Mouse (Mus musculus): ENCODE measurements around the gene Melk. TPM values are rescaled to one million over a fixed set of nuclear protein-coding genes. Genes with fewer than 3 reads are reported as not detected.

The Melk gene
- polyA plus RNA-seq (2014; fragmentation: Nextera tagmentation; extraction: Ambion mirVana), result 5.7 and 7.7 TPM in 2 replicates

- peak within 1 kb of the TSS; percentile 61 for H3K4me3 ChIP-seq (replicated peaks; ENCODE audit: low read length)
- H3K9ac ChIP-seq, result peak within 1 kb of the TSS; percentile 59
- no peaks in the 10 kb centered on the region for H3K9me3 ChIP-seq (ENCODE audit: control insufficient read depth, low read length)
- 0 out of 2 replicates have a peak, but pooled peaks cover 4% of the 10 kb centered on the region for H3K4me1 ChIP-seq (replicated peaks; ENCODE audit: control insufficient read depth, insufficient read depth, low read length)
- 0 out of 2 replicates have a peak within 1 kb of the TSS, but pooled peaks have one; percentile 9 for H3K27ac ChIP-seq
- ATAC-seq (ENCODE audit: low FRiP score), result peak; percentile 74; the same call in 1 of the 2 replicates
- under 1% methylated on average over 41 of the region's 41 CpGs for whole genome bisulfite sequencing
- H3K36me3 ChIP-seq (replicated peaks; ENCODE audit: control insufficient read depth, insufficient read depth), result no peaks in the 10 kb centered on the region
- H3K27me3 ChIP-seq (ENCODE audit: control insufficient read depth, insufficient read depth, low read length), result no peaks in the 10 kb centered on the region
- DNase-seq (ENCODE audit: low spot score), result peak; percentile 80
- H3K4me2 ChIP-seq (replicated peaks), result peak within 1 kb of the TSS; percentile 77
These were observed at the start of gene Melk for GRCm38 (mm10) chr4:44300781-44301750. TSS of gene Melk (plus strand) at chr4:44300876.

- no peaks in the 10 kb centered on the region for H3K9me3 ChIP-seq (ENCODE audit: control insufficient read depth, low read length)
- H3K9ac ChIP-seq, result no peak overlapping the region
- no peaks in the 10 kb centered on the region for H3K36me3 ChIP-seq (replicated peaks; ENCODE audit: control insufficient read depth, insufficient read depth)
- H3K4me2 ChIP-seq (replicated peaks), result no peak overlapping the region
- ATAC-seq (ENCODE audit: low FRiP score) (no peak), DNase-seq (ENCODE audit: low spot score) (no peak)
- peaks cover 14% of the 10 kb centered on the region for H3K4me1 ChIP-seq (replicated peaks; ENCODE audit: control insufficient read depth, insufficient read depth, low read length)
- 87% methylated on average over 5 of the region's 5 CpGs for WGBS
- H3K27ac ChIP-seq, result no peak overlapping the region
- no peaks in the 10 kb centered on the region for H3K27me3 ChIP-seq (ENCODE audit: control insufficient read depth, insufficient read depth, low read length)
- H3K4me3 ChIP-seq (replicated peaks; ENCODE audit: low read length), result no peak overlapping the region
These were observed 49.2 kb upstream of the Melk start for GRCm38 (mm10) chr4:44251521-44251920.

- H3K4me3 ChIP-seq (replicated peaks; ENCODE audit: low read length), result no peak overlapping the region
- no peaks in the 10 kb centered on the region for H3K27me3 ChIP-seq (ENCODE audit: control insufficient read depth, insufficient read depth, low read length)
- no peak overlapping the region for H3K27ac ChIP-seq
- peak overlapping the region; percentile 5; the same call in 1 of the 2 replicates for H3K4me2 ChIP-seq (replicated peaks)
- no peaks in the 10 kb centered on the region for H3K36me3 ChIP-seq (replicated peaks; ENCODE audit: control insufficient read depth, insufficient read depth)
- peaks cover 12% of the 10 kb centered on the region for H3K4me1 ChIP-seq (replicated peaks; ENCODE audit: control insufficient read depth, insufficient read depth, low read length)
- H3K9ac ChIP-seq, result no peak overlapping the region
- H3K9me3 ChIP-seq (ENCODE audit: control insufficient read depth, low read length), result no peaks in the 10 kb centered on the region
- ATAC-seq (ENCODE audit: low FRiP score), result no peak
- 9% methylated on average over 13 of the region's 13 CpGs for WGBS
- DNase-seq (ENCODE audit: low spot score), result no peak
These were observed 48.4 kb upstream of the Melk start for GRCm38 (mm10) chr4:44251966-44252916.

- Histone ChIP-seq H3K27ac (no peak overlapping the region), H3K36me3 (replicated peaks; ENCODE audit: control insufficient read depth, insufficient read depth) (no peaks in the 10 kb centered on the region), H3K9me3 (ENCODE audit: control insufficient read depth, low read length) (no peaks in the 10 kb centered on the region), H3K4me1 (replicated peaks; ENCODE audit: control insufficient read depth, insufficient read depth, low read length) (peaks cover 4% of the 10 kb centered on the region), H3K4me3 (replicated peaks; ENCODE audit: low read length) (no peak overlapping the region), H3K9ac (no peak overlapping the region), H3K27me3 (ENCODE audit: control insufficient read depth, insufficient read depth, low read length) (no peaks in the 10 kb centered on the region), H3K4me2 (replicated peaks) (peak overlapping the region; percentile 5; the same call in 1 of the 2 replicates)
- ATAC-seq (ENCODE audit: low FRiP score) (no peak), DNase-seq (ENCODE audit: low spot score) (no peak)
- WGBS, result 15% methylated on average over 6 of the region's 6 CpGs
These were observed 47.5 kb upstream of the Melk start for GRCm38 (mm10) chr4:44253191-44253590.

- H3K4me3 ChIP-seq (replicated peaks; ENCODE audit: low read length), result no peak overlapping the region
- no peaks in the 10 kb centered on the region for H3K27me3 ChIP-seq (ENCODE audit: control insufficient read depth, insufficient read depth, low read length)
- peaks cover 4% of the 10 kb centered on the region for H3K4me1 ChIP-seq (replicated peaks; ENCODE audit: control insufficient read depth, insufficient read depth, low read length)
- no peak overlapping the region for H3K4me2 ChIP-seq (replicated peaks)
- no peaks in the 10 kb centered on the region for H3K9me3 ChIP-seq (ENCODE audit: control insufficient read depth, low read length)
- no peak overlapping the region for H3K27ac ChIP-seq
- ATAC-seq (ENCODE audit: low FRiP score) (no peak), DNase-seq (ENCODE audit: low spot score) (no peak)
- no peaks in the 10 kb centered on the region for H3K36me3 ChIP-seq (replicated peaks; ENCODE audit: control insufficient read depth, insufficient read depth)
- 82% methylated on average over 5 of the region's 5 CpGs for WGBS
- H3K9ac ChIP-seq, result no peak overlapping the region
These were observed 46.1 kb upstream of the Melk start for GRCm38 (mm10) chr4:44254579-44254978.

GRCm38 (mm10) chr4:44259126-44259525 is 41.5 kb upstream of the Melk start:
- no peak for ATAC-seq (ENCODE audit: low FRiP score)
- no peak overlapping the region for H3K27ac ChIP-seq
- no peak overlapping the region for H3K4me3 ChIP-seq (replicated peaks; ENCODE audit: low read length)
- WGBS, result 71% methylated on average over 4 of the region's 4 CpGs
- DNase-seq (ENCODE audit: low spot score), result no peak
- H3K4me1 ChIP-seq (replicated peaks; ENCODE audit: control insufficient read depth, insufficient read depth, low read length), result no peaks in the 10 kb centered on the region
- H3K27me3 ChIP-seq (ENCODE audit: control insufficient read depth, insufficient read depth, low read length), result no peaks in the 10 kb centered on the region
- H3K4me2 ChIP-seq (replicated peaks), result no peak overlapping the region
- H3K9me3 ChIP-seq (ENCODE audit: control insufficient read depth, low read length), result no peaks in the 10 kb centered on the region
- H3K9ac ChIP-seq, result no peak overlapping the region
- H3K36me3 ChIP-seq (replicated peaks; ENCODE audit: control insufficient read depth, insufficient read depth), result no peaks in the 10 kb centered on the region

- no peaks in the 10 kb centered on the region for H3K4me1 ChIP-seq (replicated peaks; ENCODE audit: control insufficient read depth, insufficient read depth, low read length)
- H3K27ac ChIP-seq, result no peak overlapping the region
- DNase-seq (ENCODE audit: low spot score) (peak; percentile 49), ATAC-seq (ENCODE audit: low FRiP score) (no peak)
- no peaks in the 10 kb centered on the region for H3K9me3 ChIP-seq (ENCODE audit: control insufficient read depth, low read length)
- WGBS, result 4% methylated on average over 10 of the region's 10 CpGs
- H3K27me3 ChIP-seq (ENCODE audit: control insufficient read depth, insufficient read depth, low read length), result no peaks in the 10 kb centered on the region
- H3K4me3 ChIP-seq (replicated peaks; ENCODE audit: low read length), result no peak overlapping the region
- H3K36me3 ChIP-seq (replicated peaks; ENCODE audit: control insufficient read depth, insufficient read depth), result no peaks in the 10 kb centered on the region
- no peak overlapping the region for H3K9ac ChIP-seq
- H3K4me2 ChIP-seq (replicated peaks), result no peak overlapping the region
These were observed 40.4 kb upstream of the Melk start for GRCm38 (mm10) chr4:44260244-44260643.

GRCm38 (mm10) chr4:44265500-44265899 is 35.2 kb upstream of the Melk start:
- Histone ChIP-seq H3K4me2 (replicated peaks) (no peak overlapping the region), H3K36me3 (replicated peaks; ENCODE audit: control insufficient read depth, insufficient read depth) (no peaks in the 10 kb centered on the region), H3K27ac (no peak overlapping the region), H3K4me3 (replicated peaks; ENCODE audit: low read length) (no peak overlapping the region), H3K9ac (no peak overlapping the region), H3K9me3 (ENCODE audit: control insufficient read depth, low read length) (no peaks in the 10 kb centered on the region), H3K27me3 (ENCODE audit: control insufficient read depth, insufficient read depth, low read length) (no peaks in the 10 kb centered on the region), H3K4me1 (replicated peaks; ENCODE audit: control insufficient read depth, insufficient read depth, low read length) (no peaks in the 10 kb centered on the region)
- no peak for ATAC-seq (ENCODE audit: low FRiP score)
- DNase-seq (ENCODE audit: low spot score), result no peak
- WGBS, result 82% methylated on average over 3 of the region's 3 CpGs

- Histone ChIP-seq H3K36me3 (replicated peaks; ENCODE audit: control insufficient read depth, insufficient read depth) (no peaks in the 10 kb centered on the region), H3K4me3 (replicated peaks; ENCODE audit: low read length) (no peak overlapping the region), H3K9ac (no peak overlapping the region), H3K9me3 (ENCODE audit: control insufficient read depth, low read length) (no peaks in the 10 kb centered on the region), H3K4me2 (replicated peaks) (no peak overlapping the region), H3K27ac (no peak overlapping the region), H3K27me3 (ENCODE audit: control insufficient read depth, insufficient read depth, low read length) (no peaks in the 10 kb centered on the region), H3K4me1 (replicated peaks; ENCODE audit: control insufficient read depth, insufficient read depth, low read length) (no peaks in the 10 kb centered on the region)
- 88% methylated on average over 6 of the region's 6 CpGs for WGBS
- DNase-seq (ENCODE audit: low spot score) (no peak), ATAC-seq (ENCODE audit: low FRiP score) (no peak)
These were observed 33.2 kb upstream of the Melk start for GRCm38 (mm10) chr4:44267437-44267836.

Data from hindbrain, embryonic 14.5 days (tissue).